Mouse (Mus musculus) brown adipose tissue, adult 24 weeks (tissue): Measurements from ENCODE around the gene Traf2. TPM values are rescaled to one million over a fixed set of nuclear protein-coding genes. Genes with fewer than 3 reads are reported as not detected.

ENCODE experiments used
- H3K27ac ChIP-seq: fragments of 200-500 bp; replicated peaks from 2 replicates; pipeline ENCODE4 v1.5.1; 2012; ENCODE audit warnings: low read depth, mild to moderate bottlenecking, low read length
- H3K4me1 ChIP-seq: fragments of 200-500 bp; 2 replicates; pipeline ENCODE4 v1.6.1; 2012; ENCODE audit warnings: low read length, mixed read lengths; ENCODE audit not compliant: control insufficient read depth, insufficient read depth, insufficient read length
- H3K4me3 ChIP-seq: fragments of 200-500 bp; 2 replicates; pipeline ENCODE4 v1.5.1; 2012; ENCODE audit warnings: low read depth, mild to moderate bottlenecking, low read length, moderate library complexity; ENCODE audit not compliant: insufficient read depth
- polyA plus RNA-seq: library from polyadenylated mRNA; stranded (reverse); fragments of >200 nt; gene quantifications from 2 replicates; pipeline ENCODE4 v1.2.4, GENCODE M21; 2012; ENCODE audit not compliant: missing spikeins, insufficient read depth, insufficient read length

Traf2 gene
- polyA plus RNA-seq, 1 experiment = 7.0 TPM

GRCm38 (mm10) chr2:25472550-25472949 lies 74.2 kb downstream of the Traf2 start:
- Histone ChIP-seq H3K4me1 (peaks cover 16% of the 10 kb centered on the region), H3K4me3 (no peak overlapping the region), H3K27ac (peak overlapping the region; percentile 100)

GRCm38 (mm10) chr2:25469969-25470368 lies 76.8 kb downstream of the Traf2 start, which contains the start of gene Ptgds:
Gene Ptgds (minus strand): TSS chr2:25470046.
- H3K27ac ChIP-seq = no peak within 1 kb of the TSS
- peaks cover 27% of the 10 kb centered on the region for H3K4me1 ChIP-seq
- no peak within 1 kb of the TSS for H3K4me3 ChIP-seq

GRCm38 (mm10) chr2:25468962-25469915 lies 77.5 kb downstream of the Traf2 start:
- Histone ChIP-seq H3K4me1 (peaks cover 28% of the 10 kb centered on the region), H3K27ac (no peak overlapping the region), H3K4me3 (no peak overlapping the region)

Other genes with a start within 250 kb of the Traf2 start
- gene Grin1, start 227.8 kb downstream of the Traf2 start, polyA plus RNA-seq = not detected in 2 replicates
- gene Man1b1, start 214.6 kb downstream of the Traf2 start, polyA plus RNA-seq = 11.3 and 16.0 TPM in 2 replicates
- gene Dpp7, start 190.6 kb downstream of the Traf2 start, polyA plus RNA-seq = 11.1 and 15.0 TPM in 2 replicates
- 6.1 and 9.1 TPM in 2 replicates for gene Uap1l1, start 181.3 kb downstream of the Traf2 start, polyA plus RNA-seq
- gene Sapcd2, start 174.6 kb downstream of the Traf2 start, polyA plus RNA-seq = not detected in 2 replicates
- gene Entpd2, start 151.1 kb downstream of the Traf2 start, polyA plus RNA-seq = 11.3 and 18.4 TPM in 2 replicates
- 32.5 and 41.5 TPM in 2 replicates for gene Npdc1, start 147.6 kb downstream of the Traf2 start, polyA plus RNA-seq
- not detected in 2 replicates for gene Fut7, start 123.7 kb downstream of the Traf2 start, polyA plus RNA-seq
- 30.0 and 52.4 TPM in 2 replicates for gene Abca2, start 118.2 kb downstream of the Traf2 start, polyA plus RNA-seq
- gene Clic3, start 90.1 kb downstream of the Traf2 start, polyA plus RNA-seq = not detected in 2 replicates
- 195 and 218 TPM in 2 replicates for gene Paxx, start 85.8 kb downstream of the Traf2 start, polyA plus RNA-seq
- 15.2 and 46.8 TPM in 2 replicates for gene Ptgds, start 76.9 kb downstream of the Traf2 start, polyA plus RNA-seq
- gene Lcn12, start 53.0 kb downstream of the Traf2 start, polyA plus RNA-seq = not detected in 2 replicates
- 41.1 and 47.3 TPM in 2 replicates for gene Fbxw5, start 46.2 kb downstream of the Traf2 start, polyA plus RNA-seq
- 6.6 and 9.2 TPM in 2 replicates for gene C8g, start 45.2 kb downstream of the Traf2 start, polyA plus RNA-seq
- gene Edf1, start 10.9 kb upstream of the Traf2 start, polyA plus RNA-seq = 398 and 454 TPM in 2 replicates
- gene Mamdc4, start 27.9 kb upstream of the Traf2 start, polyA plus RNA-seq = 0.36 and 0.54 TPM in 2 replicates
- gene Phpt1, start 28.3 kb upstream of the Traf2 start, polyA plus RNA-seq = 70.7 and 86.8 TPM in 2 replicates
- 0.44 TPM in 1 of 2 replicates, not detected in the other for gene Ajm1, start 34.8 kb upstream of the Traf2 start, polyA plus RNA-seq
- 29.2 and 42.8 TPM in 2 replicates for gene Rabl6, start 61.6 kb upstream of the Traf2 start, polyA plus RNA-seq
- not detected in 2 replicates for gene Ccdc183, start 70.7 kb upstream of the Traf2 start, polyA plus RNA-seq
- 30.9 and 34.5 TPM in 2 replicates for gene Tmem141, start 75.1 kb upstream of the Traf2 start, polyA plus RNA-seq
- gene Fcna, start 81.1 kb upstream of the Traf2 start, polyA plus RNA-seq = 6.3 and 7.8 TPM in 2 replicates
- not detected in 2 replicates for gene Lcn8, start 106.2 kb upstream of the Traf2 start, polyA plus RNA-seq
- not detected in 2 replicates for gene Lcn5, start 111.0 kb upstream of the Traf2 start, polyA plus RNA-seq
- not detected in 2 replicates for gene Lcn6, start 129.8 kb upstream of the Traf2 start, polyA plus RNA-seq
- gene Lcn10, start 135.8 kb upstream of the Traf2 start, polyA plus RNA-seq = not detected in 2 replicates
- not detected in 2 replicates for gene Obp2a, start 153.1 kb upstream of the Traf2 start, polyA plus RNA-seq
- gene Bmyc, start 159.8 kb upstream of the Traf2 start, polyA plus RNA-seq = 20.2 and 26.5 TPM in 2 replicates
- not detected in 2 replicates for gene Obp2b, start 190.1 kb upstream of the Traf2 start, polyA plus RNA-seq
- gene Lcn3, start 218.6 kb upstream of the Traf2 start, polyA plus RNA-seq = not detected in 2 replicates
- gene Lcn11, start 230.1 kb upstream of the Traf2 start, polyA plus RNA-seq = not detected in 2 replicates
- not detected in 2 replicates for gene Gm13539, start 235.3 kb upstream of the Traf2 start, polyA plus RNA-seq